Mouse (Mus musculus): ENCODE measurements around the gene Olfr806. TPM values are rescaled to one million over a fixed set of nuclear protein-coding genes. Genes with fewer than 3 reads are reported as not detected.
A peak's percentile ranks its signal among the peaks of the same experiment; 100 is the strongest.

The Olfr806 gene
- total RNA-seq (2021) = not detected
- long read RNA-seq, experiment 1 = 0 reads
- long read RNA-seq, experiment 2 = 0 reads

DNA sequence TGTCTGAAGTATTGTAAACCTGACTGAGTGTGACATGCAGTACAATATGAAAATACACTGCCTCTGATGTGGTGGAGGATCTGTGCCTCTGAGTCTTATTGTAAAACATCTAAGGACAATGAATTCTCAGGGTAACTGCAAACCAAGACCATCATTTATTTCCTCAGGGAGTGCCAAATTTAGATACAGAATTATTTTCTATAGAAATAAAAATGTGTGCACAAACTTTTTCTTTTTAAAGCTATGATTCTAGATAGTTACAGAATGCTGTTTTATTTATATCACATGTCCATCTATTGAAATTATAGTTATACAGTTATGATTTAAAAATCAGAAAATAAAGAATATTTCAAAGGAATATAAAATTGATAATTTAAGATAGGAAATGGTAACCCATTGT, at the start of gene Olfr806:
Gene Olfr806 (minus strand): TSS at position 101 of the 400 bp plus-strand sequence.
- DNase-seq = no peak

DNA sequence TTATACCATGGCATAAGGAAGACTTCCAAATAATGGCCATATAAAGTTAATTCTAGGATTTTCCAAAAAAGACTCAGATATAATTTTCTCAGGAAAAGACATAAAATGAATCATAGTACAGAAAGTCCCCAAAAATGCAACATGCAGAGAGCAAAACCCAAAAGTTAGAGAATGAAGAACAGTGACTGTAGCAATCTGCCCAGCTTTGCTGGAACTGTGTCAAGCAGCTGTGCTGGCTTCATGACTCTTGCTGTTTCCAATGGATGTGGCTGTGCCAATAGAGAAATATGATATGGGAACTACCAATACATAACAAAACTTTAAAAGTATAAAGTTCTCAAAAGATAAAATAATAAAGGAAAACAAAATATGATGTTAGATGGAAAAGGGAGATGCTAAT, 36.4 kb upstream of the Olfr806 start:
- DNase-seq = peak; percentile 36

GRCm38 (mm10) chr10:129774338-129774737, 32.6 kb upstream of the Olfr806 start, which contains the start of gene Olfr809:
TSS of gene Olfr809 (plus strand) at chr10:129774638.
- DNase-seq = no peak

GRCm38 (mm10) chr10:129765182-129765581, 23.5 kb upstream of the Olfr806 start, which contains the start of gene Olfr808:
TSS of gene Olfr808 (plus strand) at chr10:129765482.
- DNase-seq = no peak

GRCm38 (mm10) chr10:129757693-129758092, 16.0 kb upstream of the Olfr806 start, which contains the start of gene Olfr807:
TSS of gene Olfr807 (minus strand) at chr10:129757793.
- no peak for DNase-seq

DNA sequence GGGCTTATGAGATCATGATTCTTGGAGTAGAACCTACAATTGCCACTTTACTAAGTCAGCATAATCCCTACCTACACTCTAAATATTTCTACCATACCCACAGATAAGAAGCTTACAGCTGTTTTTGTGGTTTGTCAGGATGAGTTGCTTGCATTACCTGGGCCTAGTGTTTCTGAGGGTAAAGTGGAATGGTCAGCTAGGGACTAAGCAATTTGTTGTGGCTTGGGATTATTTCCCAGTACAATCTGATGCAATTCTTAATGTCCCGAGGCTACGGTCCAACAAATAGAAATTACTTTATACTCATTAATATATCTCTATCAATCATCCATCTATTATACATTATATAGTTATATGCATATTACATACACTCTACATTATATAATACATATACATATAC, 12.4 kb downstream of the Olfr806 start, which contains the start of gene Olfr805:
Gene Olfr805 (minus strand): TSS at position 101 of the 400 bp plus-strand sequence.
- no peak for DNase-seq

- no peak for DNase-seq
Measured at GRCm38 (mm10) chr10:129702910-129703309, 38.8 kb downstream of the Olfr806 start, which contains the start of gene Olfr804. TSS of gene Olfr804 (plus strand) at chr10:129703210.

GRCm38 (mm10) chr10:129694186-129694585, 47.5 kb downstream of the Olfr806 start, which contains the start of gene Olfr803:
TSS of gene Olfr803 (minus strand) at chr10:129694286.
- DNase-seq = no peak

GRCm38 (mm10) chr10:129688069-129688468, 53.7 kb downstream of the Olfr806 start, which contains the start of gene Olfr802:
TSS of gene Olfr802 (minus strand) at chr10:129688169.
- no peak for DNase-seq

Small RNA genes within 50 kb of the gene (microRNA-seq; reads per million reads assigned to microRNA genes)
- gene Gm24485 = 0 reads per million in 2 experiments

Other genes starting within 250 kb of the Olfr806 start
- not detected for gene Olfr790, start 243.4 kb downstream of the Olfr806 start, total RNA-seq (2021)
- not detected for gene Olfr791, start 220.1 kb downstream of the Olfr806 start, total RNA-seq (2021)
- not detected for gene Olfr792, start 202.8 kb downstream of the Olfr806 start, total RNA-seq (2021)
- not detected for gene Olfr794, start 174.3 kb downstream of the Olfr806 start, total RNA-seq (2021)
- gene Olfr796, start 129.4 kb downstream of the Olfr806 start, total RNA-seq (2021) = not detected
- not detected for gene Olfr798, start 114.0 kb downstream of the Olfr806 start, total RNA-seq (2021)
- not detected for gene Olfr799, start 104.4 kb downstream of the Olfr806 start, total RNA-seq (2021)
- gene Olfr800, start 84.2 kb downstream of the Olfr806 start, total RNA-seq (2021) = not detected
- gene Olfr801, start 68.1 kb downstream of the Olfr806 start, total RNA-seq (2021) = not detected
- not detected for gene Olfr802, start 53.8 kb downstream of the Olfr806 start, total RNA-seq (2021)
- not detected for gene Olfr803, start 47.6 kb downstream of the Olfr806 start, total RNA-seq (2021)
- not detected for gene Olfr804, start 38.7 kb downstream of the Olfr806 start, total RNA-seq (2021)
- not detected for gene Olfr805, start 12.5 kb downstream of the Olfr806 start, total RNA-seq (2021)
- gene Olfr807, start 15.9 kb upstream of the Olfr806 start, total RNA-seq (2021) = not detected
- not detected for gene Olfr808, start 23.6 kb upstream of the Olfr806 start, total RNA-seq (2021)
- gene Olfr809, start 32.7 kb upstream of the Olfr806 start, total RNA-seq (2021) = not detected
- gene Olfr810, start 53.0 kb upstream of the Olfr806 start, total RNA-seq (2021) = not detected
- not detected for gene Olfr811, start 62.5 kb upstream of the Olfr806 start, total RNA-seq (2021)
- not detected for gene Olfr812, start 104.2 kb upstream of the Olfr806 start, total RNA-seq (2021)
- not detected for gene Olfr813, start 113.4 kb upstream of the Olfr806 start, total RNA-seq (2021)
- gene Olfr814, start 137.9 kb upstream of the Olfr806 start, total RNA-seq (2021) = not detected
- not detected for gene Olfr815, start 163.9 kb upstream of the Olfr806 start, total RNA-seq (2021)
- not detected for gene Olfr816, start 173.7 kb upstream of the Olfr806 start, total RNA-seq (2021)
- gene Olfr818, start 207.2 kb upstream of the Olfr806 start, total RNA-seq (2021) = not detected
- not detected for gene Olfr819, start 225.3 kb upstream of the Olfr806 start, total RNA-seq (2021)
- not detected for gene Olfr247, start 234.2 kb upstream of the Olfr806 start, total RNA-seq (2021)
- gene Gm10310, start 243.1 kb upstream of the Olfr806 start, total RNA-seq (2021) = not detected